12 mouse cellular contexts compared by ENCODE assay signal in the genomic region with DNA sequence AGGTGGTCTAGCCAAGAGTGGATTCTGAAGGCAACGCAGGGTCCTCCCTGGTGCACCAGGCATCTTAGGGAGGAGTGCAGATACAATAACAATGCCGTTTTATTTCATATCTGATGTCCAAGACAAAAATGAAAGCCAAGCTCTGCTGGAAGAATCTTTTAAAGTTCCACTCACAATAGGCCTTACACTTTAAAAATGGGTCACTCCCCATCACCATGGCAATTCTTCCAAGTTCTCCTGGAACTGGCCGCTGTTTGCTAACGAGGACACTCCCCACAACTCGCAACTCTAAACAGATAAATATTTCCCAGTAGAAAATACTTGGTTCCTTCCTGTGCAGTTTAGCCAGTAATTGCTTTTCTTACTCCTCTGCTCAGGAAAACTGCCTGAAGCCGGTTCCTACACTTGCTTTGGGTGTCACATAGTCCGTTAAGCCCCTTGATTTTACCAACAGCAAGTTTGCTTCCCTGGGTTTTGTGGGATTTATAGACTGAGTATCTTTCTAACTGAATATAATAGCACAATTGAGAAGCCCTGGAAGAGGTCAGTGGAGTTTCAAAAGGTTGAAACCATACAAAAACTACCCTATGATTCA. TPM values are rescaled to one million over a fixed set of nuclear protein-coding genes. Genes with fewer than 3 reads are reported as not detected.
DNase-seq lines count a peak whose midpoint lies in the region; TF ChIP-seq lines count a peak whose summit lies in the region.
"Had no signal": no experiment of that assay in that cellular context is flagged by ENCODE, and none has a peak within 500 bp of the region (broad histone marks: within the 10 kb centered on the region; RNA-seq: fewer than 3 reads in every experiment).

No protein-coding gene starts in this region.

- no peak for TF ChIP-seq POLR2A in olfactory bulb, adult 2 months (IDR thresholded peaks at IDR 0.05; ENCODE audit: insufficient read depth, low read depth, low read length)

- peak overlapping the region; percentile 83 for H3K27ac ChIP-seq in olfactory bulb, adult 2 months (ENCODE audit: insufficient read depth, low read depth, low read length)
- H3K27ac ChIP-seq: midbrain, embryonic 12.5 days had no signal

- intact Hi-C loops in heart, postnatal 14 days (cut with DNase I), result no loop called here

- peaks cover 4% of the 10 kb centered on the region; the same call in 1 of the 2 replicates for H3K4me1 ChIP-seq in olfactory bulb, adult 2 months (ENCODE audit: control insufficient read depth, insufficient read depth, low read length)
- H3K4me1 ChIP-seq: midbrain, embryonic 12.5 days had no signal

- WGBS in olfactory bulb, adult 2 months, result 37% methylated on average over 7 of the region's 7 CpGs

- DNase-seq in heart, adult 11 months, result peak; percentile 95
- no peak for DNase-seq in heart, postnatal 14 days
- DNase-seq in layer of hippocampus, adult 11-12 months (ENCODE audit: low spot score), result peak; percentile 17
- DNase-seq in layer of hippocampus, adult 8-10 months (ENCODE audit: low spot score in 2 of 2), result no peak
- peak; percentile 51 for DNase-seq in retina, postnatal 1 day
- no peak for DNase-seq in retina, embryonic 14.5 days (ENCODE audit: low spot score)
- no peak for DNase-seq in adrenal gland, postnatal 14 days
- DNase-seq: cerebellum, adult 8-10 months; kidney, adult 18-20 months; thymus, postnatal 14 days had no signal

- H3K4me3 ChIP-seq in olfactory bulb, adult 2 months (ENCODE audit: insufficient read depth, low read depth, low read length), result no peak overlapping the region
- H3K4me3 ChIP-seq: midbrain, embryonic 12.5 days had no signal

- TF ChIP-seq CTCF in olfactory bulb, adult 2 months (IDR thresholded peaks at IDR 0.05; ENCODE audit: insufficient read depth, low read depth, low read length), result no peak

RNA-seq across cellular contexts. Expression of a gene that starts 28.1 kb away (rescaled TPM):
- 10 to 100 TPM; 63.4 to 65.2 TPM for total RNA-seq in heart, postnatal 14 days (2021)
- 100 to 1,000 TPM; 121 to 162 (median 144) TPM for total RNA-seq in layer of hippocampus, adult 8-10 months (2022)
- not detected in 2 replicates for polyA plus RNA-seq in olfactory bulb, adult 2 months (2012; ENCODE audit: insufficient read depth, insufficient read length, low replicate concordance, missing spikeins)
- total RNA-seq in adrenal gland, postnatal 14 days (2021), result 67.6 and 74.5 TPM in 2 replicates

Comparison
In these comparisons a context has a peak if more than half of its experiments do, and no peak if none do; other contexts are left out.
1. DNase-seq: peak in heart, adult 11 months (single experiment), layer of hippocampus, adult 11-12 months (single experiment) and retina, postnatal 1 day (single experiment); none in heart, postnatal 14 days (0 of 2), layer of hippocampus, adult 8-10 months (0 of 2), retina, embryonic 14.5 days (single experiment) and adrenal gland, postnatal 14 days (single experiment).